Mouse (Mus musculus): Measurements from ENCODE around the gene Sema3f. TPM values are rescaled to one million over a fixed set of nuclear protein-coding genes. Genes with fewer than 3 reads are reported as not detected.
A peak's percentile ranks its signal among the peaks of the same experiment; 100 is the strongest.

The Sema3f gene
- total and polyA plus RNA-seq, 3 experiments = 0.09 to 0.11 TPM; not detected in 1

DNA sequence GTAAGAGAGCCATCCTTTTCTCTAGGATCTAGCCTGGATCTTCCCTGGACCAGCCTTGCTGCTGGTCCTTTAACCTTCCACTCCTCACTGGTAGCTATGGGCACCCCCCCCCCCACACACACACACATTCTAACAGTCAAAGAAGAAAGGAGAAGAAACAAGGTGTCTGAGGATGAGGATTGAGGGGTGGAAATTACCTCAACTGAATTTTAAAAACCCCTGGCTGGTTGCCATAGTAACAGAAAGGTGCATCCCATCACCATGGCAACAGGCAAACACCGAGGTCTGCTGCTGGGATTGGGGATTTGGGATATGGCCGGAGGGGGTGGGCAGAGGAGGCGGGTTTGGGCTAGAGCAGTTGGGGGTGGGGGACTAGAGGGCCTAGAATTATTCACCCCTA is 19.4 kb upstream of the Sema3f start:
- Histone ChIP-seq H3K4me3 (ENCODE audit: low read depth, low read length) (no peak overlapping the region), H3K9me3 (replicated peaks) (no peaks in the 10 kb centered on the region), H3K4me1 (ENCODE audit: insufficient read depth, low read depth, low read length) (peaks cover 31% of the 10 kb centered on the region), H3K27me3 (ENCODE audit: insufficient read depth, low read length) (peaks cover 71% of the 10 kb centered on the region), H3K36me3 (replicated peaks) (no peaks in the 10 kb centered on the region)
- no peak for DNase-seq (ENCODE audit: low spot score)
- TF ChIP-seq GATA2 (IDR thresholded peaks at IDR 0.05; ENCODE audit: borderline replicate concordance, low read depth, low read length) = no peak
- TF ChIP-seq TAL1 (conservative IDR thresholded peaks at IDR 0.05; ENCODE audit: low read depth, low read length) = no peak
- TF ChIP-seq GATA1 (IDR thresholded peaks at IDR 0.05; ENCODE audit: borderline replicate concordance, low read length) = no peak
- TF ChIP-seq CTCF (IDR thresholded peaks at IDR 0.05; ENCODE audit: low read depth, low read length) = no peak
- no peak for TF ChIP-seq POLR2AphosphoS5 (IDR thresholded peaks at IDR 0.05; ENCODE audit: insufficient replicate concordance, low read depth, low read length)
- ATAC-seq (ENCODE audit: extremely low read depth, insufficient number of reproducible peaks, low FRiP score, poor library complexity, severe bottlenecking) = no peak

DNA sequence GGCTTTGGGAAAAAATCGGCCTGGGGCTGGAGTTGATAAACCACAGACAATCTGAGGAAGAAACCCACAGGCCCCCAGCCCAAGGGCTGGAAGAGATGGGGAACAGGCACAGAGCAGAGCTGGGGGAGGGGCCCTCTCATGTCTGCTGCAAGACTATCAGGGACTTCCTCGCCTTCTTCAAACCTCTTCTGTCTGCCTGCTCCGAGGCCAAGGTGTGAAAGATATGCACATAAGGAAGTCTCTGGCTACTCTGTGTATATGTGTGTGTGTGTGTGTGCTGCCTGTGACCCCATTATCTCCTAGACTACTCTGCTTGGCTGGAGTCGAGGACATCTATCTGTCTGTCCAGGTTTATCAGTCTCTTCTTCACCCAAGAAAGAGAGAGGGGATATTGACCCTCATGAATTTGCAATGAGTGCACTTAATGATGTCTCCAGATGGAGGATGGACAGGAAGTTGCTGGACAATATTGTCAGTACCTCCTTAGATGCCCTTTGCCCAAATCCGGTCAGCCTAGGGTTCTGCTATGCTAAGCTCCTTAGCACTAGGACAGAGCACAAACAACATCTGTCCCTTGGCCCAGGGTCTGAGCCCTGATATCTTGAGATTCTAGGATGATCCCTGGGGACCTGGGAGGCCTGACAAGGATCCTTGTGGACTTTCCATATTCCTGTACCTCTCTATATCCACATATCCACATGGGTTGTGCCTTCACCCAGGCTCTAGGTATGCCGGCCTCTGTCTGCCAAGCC is 18.8 kb upstream of the Sema3f start:
- no peak for DNase-seq (ENCODE audit: low spot score)
- no peak overlapping the region for H3K4me3 ChIP-seq (ENCODE audit: low read depth, low read length)
- H3K9me3 ChIP-seq (replicated peaks) = no peaks in the 10 kb centered on the region
- ATAC-seq (ENCODE audit: extremely low read depth, insufficient number of reproducible peaks, low FRiP score, poor library complexity, severe bottlenecking) = no peak
- no peaks in the 10 kb centered on the region for H3K36me3 ChIP-seq (replicated peaks)
- peaks cover 70% of the 10 kb centered on the region for H3K27me3 ChIP-seq (ENCODE audit: insufficient read depth, low read length)
- H3K4me1 ChIP-seq (ENCODE audit: insufficient read depth, low read depth, low read length) = peaks cover 31% of the 10 kb centered on the region
- TF ChIP-seq CTCF (IDR thresholded peaks at IDR 0.05; ENCODE audit: low read depth, low read length) (no peak), POLR2AphosphoS5 (IDR thresholded peaks at IDR 0.05; ENCODE audit: insufficient replicate concordance, low read depth, low read length) (no peak), GATA1 (IDR thresholded peaks at IDR 0.05; ENCODE audit: borderline replicate concordance, low read length) (no peak), TAL1 (conservative IDR thresholded peaks at IDR 0.05; ENCODE audit: low read depth, low read length) (no peak), GATA2 (IDR thresholded peaks at IDR 0.05; ENCODE audit: borderline replicate concordance, low read depth, low read length) (no peak)

DNA sequence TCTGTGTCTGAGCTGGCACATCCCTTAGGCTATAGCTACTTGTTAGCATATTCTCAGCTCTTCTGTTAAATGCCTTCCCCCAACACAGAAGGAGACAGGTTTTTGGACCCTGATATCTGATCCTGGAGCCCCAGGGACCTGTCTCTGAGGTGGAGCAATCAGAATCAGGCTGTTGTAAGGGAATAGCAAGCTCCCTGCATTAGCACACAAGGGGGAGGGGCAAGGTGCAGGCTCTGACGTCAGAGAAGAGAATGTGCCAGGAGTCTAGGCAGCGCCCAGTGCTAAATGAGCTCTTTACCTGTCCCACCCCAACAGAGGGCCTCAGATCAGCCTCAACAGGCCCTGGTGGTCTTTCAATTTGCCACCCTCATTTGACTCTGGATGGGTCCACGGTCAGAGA is 16.8 kb upstream of the Sema3f start:
- ATAC-seq (ENCODE audit: extremely low read depth, insufficient number of reproducible peaks, low FRiP score, poor library complexity, severe bottlenecking) (no peak), DNase-seq (ENCODE audit: low spot score) (no peak)
- H3K4me1 ChIP-seq (ENCODE audit: insufficient read depth, low read depth, low read length) = peaks cover 45% of the 10 kb centered on the region
- H3K36me3 ChIP-seq (replicated peaks) = no peaks in the 10 kb centered on the region
- H3K4me3 ChIP-seq (ENCODE audit: low read depth, low read length) = no peak overlapping the region
- TF ChIP-seq TAL1 (conservative IDR thresholded peaks at IDR 0.05; ENCODE audit: low read depth, low read length) = no peak
- H3K9me3 ChIP-seq (replicated peaks) = no peaks in the 10 kb centered on the region
- peaks cover 81% of the 10 kb centered on the region for H3K27me3 ChIP-seq (ENCODE audit: insufficient read depth, low read length)

GRCm38 (mm10) chr9:107724796-107725195 is 14.5 kb upstream of the Sema3f start:
- TF ChIP-seq GATA1 (IDR thresholded peaks at IDR 0.05; ENCODE audit: borderline replicate concordance, low read length) = no peak
- TF ChIP-seq GATA2 (IDR thresholded peaks at IDR 0.05; ENCODE audit: borderline replicate concordance, low read depth, low read length) = no peak
- TF ChIP-seq CTCF (IDR thresholded peaks at IDR 0.05; ENCODE audit: low read depth, low read length) = no peak
- ATAC-seq (ENCODE audit: extremely low read depth, insufficient number of reproducible peaks, low FRiP score, poor library complexity, severe bottlenecking) = no peak
- H3K36me3 ChIP-seq (replicated peaks) = no peaks in the 10 kb centered on the region
- H3K4me3 ChIP-seq (ENCODE audit: low read depth, low read length) = no peak overlapping the region
- H3K27me3 ChIP-seq (ENCODE audit: insufficient read depth, low read length) = peaks cover 86% of the 10 kb centered on the region
- H3K9me3 ChIP-seq (replicated peaks) = no peaks in the 10 kb centered on the region
- peaks cover 53% of the 10 kb centered on the region for H3K4me1 ChIP-seq (ENCODE audit: insufficient read depth, low read depth, low read length)
- DNase-seq (ENCODE audit: low spot score) = no peak

DNA sequence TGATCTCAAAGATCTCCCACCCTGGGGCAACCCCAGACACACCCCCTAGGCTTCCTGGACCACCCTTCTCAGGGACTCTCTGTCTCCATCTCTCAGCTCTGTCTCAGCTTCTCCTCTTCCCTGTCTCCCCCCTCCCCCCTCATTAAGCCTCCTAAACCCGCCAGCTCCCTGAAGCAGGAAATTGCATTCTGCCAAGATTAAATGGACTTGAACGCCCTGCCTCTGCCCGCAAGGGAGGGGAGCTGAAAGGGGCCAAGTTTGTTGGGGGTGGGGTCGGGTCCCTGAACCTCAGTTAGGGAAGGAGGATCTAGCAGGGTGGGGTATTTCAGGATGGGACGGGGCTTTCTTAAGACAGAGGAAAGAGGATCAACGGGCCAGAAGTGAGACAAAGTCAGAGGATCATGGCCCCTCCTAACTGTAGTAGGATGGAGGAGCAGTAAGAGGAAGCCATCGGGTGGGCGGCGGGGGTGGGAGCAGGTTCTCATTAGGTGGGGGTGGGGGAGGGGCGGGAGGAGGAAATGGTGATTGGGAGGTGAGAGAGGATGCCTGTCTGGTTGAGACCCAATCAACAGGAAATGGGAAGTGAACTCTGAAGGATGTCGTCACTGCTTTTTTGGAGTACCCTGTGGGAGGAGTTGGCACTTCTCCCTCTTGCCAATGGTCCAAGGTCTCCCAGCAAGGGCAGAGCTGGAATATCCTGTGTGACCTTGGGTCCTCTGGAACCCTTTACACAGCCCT is 13.7 kb upstream of the Sema3f start:
- ATAC-seq (ENCODE audit: extremely low read depth, insufficient number of reproducible peaks, low FRiP score, poor library complexity, severe bottlenecking) (no peak), DNase-seq (ENCODE audit: low spot score) (peak; percentile 37)
- TF ChIP-seq GATA1 (IDR thresholded peaks at IDR 0.05; ENCODE audit: borderline replicate concordance, low read length) (no peak), CTCF (IDR thresholded peaks at IDR 0.05; ENCODE audit: low read depth, low read length) (no peak), POLR2AphosphoS5 (IDR thresholded peaks at IDR 0.05; ENCODE audit: insufficient replicate concordance, low read depth, low read length) (no peak), GATA2 (IDR thresholded peaks at IDR 0.05; ENCODE audit: borderline replicate concordance, low read depth, low read length) (no peak), TAL1 (conservative IDR thresholded peaks at IDR 0.05; ENCODE audit: low read depth, low read length) (no peak)
- Histone ChIP-seq H3K9me3 (replicated peaks) (no peaks in the 10 kb centered on the region), H3K4me1 (ENCODE audit: insufficient read depth, low read depth, low read length) (peaks cover 52% of the 10 kb centered on the region), H3K36me3 (replicated peaks) (no peaks in the 10 kb centered on the region), H3K27me3 (ENCODE audit: insufficient read depth, low read length) (peaks cover 88% of the 10 kb centered on the region), H3K4me3 (ENCODE audit: low read depth, low read length) (peak overlapping the region; percentile 25; the same call in 1 of the 2 replicates)

- H3K4me3 ChIP-seq (ENCODE audit: low read depth, low read length) = peak overlapping the region; percentile 3; the same call in 1 of the 2 replicates
- TF ChIP-seq CTCF (IDR thresholded peaks at IDR 0.05; ENCODE audit: low read depth, low read length) (no peak), POLR2AphosphoS5 (IDR thresholded peaks at IDR 0.05; ENCODE audit: insufficient replicate concordance, low read depth, low read length) (no peak), GATA1 (IDR thresholded peaks at IDR 0.05; ENCODE audit: borderline replicate concordance, low read length) (no peak), GATA2 (IDR thresholded peaks at IDR 0.05; ENCODE audit: borderline replicate concordance, low read depth, low read length) (no peak), TAL1 (conservative IDR thresholded peaks at IDR 0.05; ENCODE audit: low read depth, low read length) (no peak; the same call in 1 of the 2 replicates)
- H3K4me1 ChIP-seq (ENCODE audit: insufficient read depth, low read depth, low read length) = peaks cover 45% of the 10 kb centered on the region
- H3K9me3 ChIP-seq (replicated peaks) = no peaks in the 10 kb centered on the region
- H3K36me3 ChIP-seq (replicated peaks) = no peaks in the 10 kb centered on the region
- no peak for DNase-seq (ENCODE audit: low spot score)
- peaks cover 86% of the 10 kb centered on the region for H3K27me3 ChIP-seq (ENCODE audit: insufficient read depth, low read length)
- ATAC-seq (ENCODE audit: extremely low read depth, insufficient number of reproducible peaks, low FRiP score, poor library complexity, severe bottlenecking) = no peak
Measured at GRCm38 (mm10) chr9:107723292-107723691, 13.0 kb upstream of the Sema3f start.

Data from G1E (cell line).